Mouse (Mus musculus) embryonic fibroblast, embryonic 13.5 days (primary cell): Measurements from ENCODE around the gene Zfhx3.

ENCODE experiments used
- CTCF ChIP-seq: IDR thresholded peaks from 2 replicates; pipeline ENCODE4 v1.5.1; 2011; ENCODE audit warnings: mild to moderate bottlenecking, control low read depth, low read length, moderate library complexity, borderline replicate concordance; ENCODE audit not compliant: insufficient read depth
- POLR2A ChIP-seq: IDR thresholded peaks from 2 replicates; pipeline ENCODE4 v1.6.1; 2011; ENCODE audit warnings: low read depth, mild to moderate bottlenecking, control low read depth, low read length, moderate library complexity

DNA sequence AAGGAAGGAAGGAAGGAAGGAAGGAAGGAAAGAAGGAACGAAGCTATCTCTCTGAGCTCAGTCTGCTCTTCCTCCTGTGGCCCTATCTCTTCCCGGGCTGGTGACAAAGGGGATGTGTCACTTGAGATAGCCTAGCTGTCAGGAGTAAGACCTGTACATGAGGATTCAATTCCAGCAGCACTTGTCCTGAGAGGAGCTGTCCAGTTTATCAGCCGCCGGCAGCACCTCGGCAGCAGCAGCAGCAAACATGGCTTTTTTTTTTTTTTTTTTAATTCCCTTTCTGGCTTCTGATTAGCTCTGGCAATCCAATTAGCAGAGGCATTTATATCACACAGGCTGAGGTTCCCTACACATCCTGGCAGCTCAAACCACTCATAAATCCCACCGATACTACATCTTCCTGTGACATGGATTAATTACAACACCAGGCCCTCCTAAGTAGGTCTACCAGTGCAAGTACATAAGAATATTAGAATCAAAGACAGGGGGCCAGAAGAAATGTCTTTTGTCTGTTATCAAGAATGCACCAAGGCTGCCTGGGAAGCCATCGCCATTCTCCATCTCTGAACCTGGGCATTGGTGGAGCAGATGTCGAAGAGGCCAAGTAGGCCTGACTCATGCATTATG, 596.6 kb downstream of the Zfhx3 start:
- TF ChIP-seq POLR2A: no peak
- no peak for TF ChIP-seq CTCF
